ENCODE assay signal across 9 mouse cellular contexts in the genomic region with DNA sequence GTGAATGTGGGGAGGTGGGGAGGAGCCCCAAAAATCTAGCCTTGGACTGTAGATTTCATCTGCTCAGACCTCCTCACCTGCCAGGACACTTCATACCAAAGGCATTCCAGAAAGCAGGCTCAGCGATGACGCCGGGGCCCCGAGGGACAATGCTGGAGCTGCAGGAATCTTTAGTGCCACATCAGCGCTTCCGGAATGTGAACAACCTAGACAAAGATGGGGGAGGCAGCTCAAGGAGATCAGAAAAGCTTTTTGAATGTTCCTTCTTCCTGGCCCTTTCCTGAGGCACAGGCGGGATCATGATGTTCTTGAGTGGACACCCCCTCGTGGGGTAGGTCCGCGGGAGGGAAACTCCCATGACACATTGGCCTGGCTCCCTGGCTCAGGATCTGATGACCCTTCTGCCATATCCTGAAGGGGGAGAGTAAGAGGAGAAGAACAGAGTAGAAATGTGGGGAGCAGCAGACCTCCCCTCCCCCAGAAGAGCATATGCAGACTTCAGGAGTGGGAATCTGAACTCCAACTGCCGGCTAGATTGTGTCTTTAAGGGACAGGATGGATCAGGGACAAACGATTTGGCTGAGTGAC. TPM values are rescaled to one million over a fixed set of nuclear protein-coding genes. Genes with fewer than 3 reads are reported as not detected.
DNase-seq lines count a peak whose midpoint lies in the region; ATAC-seq lines count a peak whose summit lies in the region.
"Had no signal": no experiment of that assay in that cellular context is flagged by ENCODE, and none has a peak within 500 bp of the region (broad histone marks: within the 10 kb centered on the region; RNA-seq: fewer than 3 reads in every experiment).

No protein-coding gene starts in this region.

- peak overlapping the region; percentile 89 for H3K27ac ChIP-seq in lung, embryonic 15.5 days
- peak overlapping the region; percentile 82 for H3K27ac ChIP-seq in heart, embryonic 13.5 days (replicated peaks)

- no peaks in the 10 kb centered on the region for H3K27me3 ChIP-seq in lung, embryonic 15.5 days
- no peaks in the 10 kb centered on the region for H3K27me3 ChIP-seq in heart, embryonic 13.5 days (replicated peaks)

- 39% methylated on average over 12 of the region's 12 CpGs for WGBS in lung, embryonic 15.5 days
- 35% methylated on average over 12 of the region's 12 CpGs for WGBS in heart, embryonic 13.5 days

- no peak for ATAC-seq in lung, embryonic 15.5 days (ENCODE audit: borderline replicate concordance, extremely low read depth, low FRiP score, low TSS enrichment)
- no peak for ATAC-seq in heart, embryonic 13.5 days (ENCODE audit: extremely low read depth, insufficient number of reproducible peaks, low FRiP score, low TSS enrichment)
- no peak for ATAC-seq in granulocyte monocyte progenitor cell, adult 5-6 weeks (replicated peaks; ENCODE audit: poor library complexity, severe bottlenecking)

- no peaks in the 10 kb centered on the region for H3K9me3 ChIP-seq in lung, embryonic 15.5 days
- no peaks in the 10 kb centered on the region for H3K9me3 ChIP-seq in heart, embryonic 13.5 days
- H3K9me3 ChIP-seq: megakaryocyte, embryonic 14.5 days had no signal

- peaks cover 17% of the 10 kb centered on the region for H3K36me3 ChIP-seq in lung, embryonic 15.5 days
- peaks cover 5% of the 10 kb centered on the region; the same call in 1 of the 2 replicates for H3K36me3 ChIP-seq in heart, embryonic 13.5 days

- no peak overlapping the region for H3K9ac ChIP-seq in lung, embryonic 15.5 days
- no peak overlapping the region for H3K9ac ChIP-seq in heart, embryonic 13.5 days

- no peak overlapping the region for H3K4me2 ChIP-seq in lung, embryonic 15.5 days
- H3K4me2 ChIP-seq in heart, embryonic 13.5 days, result no peak overlapping the region

- DNase-seq in lung, postnatal 14 days, result no peak
- peak; percentile 73 to 84 for DNase-seq in kidney, postnatal 4 days
- DNase-seq in testis, postnatal 14 days (ENCODE audit: low spot score), result peak; percentile 64
- DNase-seq in layer of hippocampus, postnatal 25 days (ENCODE audit: extremely low spot score in 1 of 2, low spot score in 1 of 2), result no peak
- DNase-seq in cerebellum, postnatal 4 days (ENCODE audit: low spot score in 2 of 2), result no peak

- no peak overlapping the region for H3K4me3 ChIP-seq in lung, embryonic 15.5 days
- H3K4me3 ChIP-seq in heart, embryonic 13.5 days, result no peak overlapping the region
- H3K4me3 ChIP-seq: megakaryocyte, embryonic 14.5 days had no signal

- peaks cover 69% of the 10 kb centered on the region for H3K4me1 ChIP-seq in lung, embryonic 15.5 days
- H3K4me1 ChIP-seq in heart, embryonic 13.5 days, result peaks cover 54% of the 10 kb centered on the region

RNA-seq across cellular contexts. Expression of a gene that starts 19.5 kb away (rescaled TPM):
- polyA plus RNA-seq in lung, embryonic 15.5 days (2015; fragmentation: Nextera tagmentation; extraction: Ambion mirVana), result 19.5 and 21.1 TPM in 2 replicates
- 2.0 and 2.2 TPM in 2 replicates for polyA plus RNA-seq in heart, embryonic 13.5 days (2015; fragmentation: Nextera tagmentation; extraction: Ambion mirVana)
- under 1 TPM; 0.64 to 0.92 TPM for total RNA-seq in layer of hippocampus, postnatal 25 days (2021)
- 37.2 and 40.4 TPM in 2 replicates for total RNA-seq in granulocyte monocyte progenitor cell, adult 5-6 weeks (2014; fragmentation: Nextera tagmentation)
- total RNA-seq in granulocyte monocyte progenitor cell, adult 5-6 weeks (2017), result 19.3 and 21.7 TPM in 2 replicates

RNA-seq across cellular contexts. Expression of a gene that starts 37.0 kb away (rescaled TPM):
- polyA plus RNA-seq in lung, embryonic 15.5 days (2015; fragmentation: Nextera tagmentation; extraction: Ambion mirVana), result 0.52 and 0.56 TPM in 2 replicates
- polyA plus RNA-seq in heart, embryonic 13.5 days (2015; fragmentation: Nextera tagmentation; extraction: Ambion mirVana), result 0.34 and 0.63 TPM in 2 replicates
- 1 to 10 TPM; 4.2 to 4.6 TPM for total RNA-seq in layer of hippocampus, postnatal 25 days (2021)
- not detected in 2 replicates for total RNA-seq in granulocyte monocyte progenitor cell, adult 5-6 weeks (2014; fragmentation: Nextera tagmentation)
- total RNA-seq in granulocyte monocyte progenitor cell, adult 5-6 weeks (2017), result not detected in 2 replicates

RNA-seq across cellular contexts. Expression of a gene that starts 55.6 kb away (rescaled TPM):
- polyA plus RNA-seq in lung, embryonic 15.5 days (2015; fragmentation: Nextera tagmentation; extraction: Ambion mirVana), result 10.7 and 13.2 TPM in 2 replicates
- 31.5 and 35.8 TPM in 2 replicates for polyA plus RNA-seq in heart, embryonic 13.5 days (2015; fragmentation: Nextera tagmentation; extraction: Ambion mirVana)
- 100 to 1,000 TPM; 232 to 246 TPM for total RNA-seq in layer of hippocampus, postnatal 25 days (2021)
- 1.5 and 6.2 TPM in 2 replicates for total RNA-seq in granulocyte monocyte progenitor cell, adult 5-6 weeks (2014; fragmentation: Nextera tagmentation)
- total RNA-seq in granulocyte monocyte progenitor cell, adult 5-6 weeks (2017), result 3.7 and 4.2 TPM in 2 replicates

Comparison
In these comparisons a context has a peak if more than half of its experiments do, and no peak if none do; other contexts are left out.
1. DNase-seq: peak in kidney, postnatal 4 days (2 of 2) and testis, postnatal 14 days (single experiment); none in lung, postnatal 14 days (single experiment), layer of hippocampus, postnatal 25 days (0 of 2) and cerebellum, postnatal 4 days (0 of 2).
2. RNA of a gene that starts 19.5 kb away (total RNA-seq): 19.3 to 40.4 TPM in granulocyte monocyte progenitor cell, adult 5-6 weeks; 0.64 to 0.92 TPM in layer of hippocampus, postnatal 25 days; every median in the first group is over 10 times any median in the second.
3. RNA of a gene that starts 37.0 kb away (total RNA-seq): 4.2 to 4.6 TPM in layer of hippocampus, postnatal 25 days; not detected in granulocyte monocyte progenitor cell, adult 5-6 weeks; every median in the first group is over 4 times any median in the second.
4. RNA of a gene that starts 55.6 kb away (total RNA-seq): 232 to 246 TPM in layer of hippocampus, postnatal 25 days; 1.5 to 6.2 TPM in granulocyte monocyte progenitor cell, adult 5-6 weeks; every median in the first group is over 10 times any median in the second.